Mouse (Mus musculus): ENCODE measurements around the gene Aldh1a3.

DNA sequence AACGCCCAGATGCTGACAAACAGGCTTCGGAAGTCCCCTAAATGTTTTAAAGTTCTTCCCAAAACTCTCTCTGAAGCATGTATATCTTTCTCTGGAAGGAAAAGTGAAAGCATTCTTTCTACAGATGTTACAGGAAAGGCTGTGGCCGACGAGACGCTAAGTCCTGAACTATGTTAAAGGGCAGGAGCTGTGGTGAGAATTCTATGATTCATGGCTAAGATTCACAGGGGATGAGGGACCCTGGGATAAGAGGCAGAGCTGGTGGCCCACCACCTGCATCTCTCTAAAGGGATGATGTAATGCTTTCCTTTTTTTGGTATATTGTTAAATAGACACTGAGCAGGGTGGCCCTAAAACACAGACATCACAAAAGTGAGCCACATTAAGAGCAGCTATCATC is 84.0 kb downstream of the Aldh1a3 start:
- TF ChIP-seq CTCF (IDR thresholded peaks at IDR 0.05; ENCODE audit: borderline replicate concordance, control insufficient read depth, extremely low read depth, insufficient read depth, low read length, poor library complexity) (no peak), POLR2A (IDR thresholded peaks at IDR 0.05; ENCODE audit: control insufficient read depth, extremely low read depth, insufficient read depth, low read length, poor library complexity) (no peak)
